Mouse (Mus musculus) embryonic facial prominence, embryonic 15.5 days (tissue): ENCODE data around the gene Shroom3. TPM values are rescaled to one million over a fixed set of nuclear protein-coding genes. Genes with fewer than 3 reads are reported as not detected.

Source experiments
- ATAC-seq: fragments of 200-750 bp; cut with Nextera tagmentation; 2 replicates; pipeline ENCODE4 v1.8.0; 2017; ENCODE audit warnings: low read depth, moderate TSS enrichment; ENCODE audit not compliant: insufficient number of reproducible peaks, low FRiP score, low TSS enrichment
- H3K27ac ChIP-seq: fragments of 300-500 bp; sonication (generic); replicated peaks from 2 replicates; pipeline ENCODE4 v1.5.1; 2015; ENCODE audit warnings: mild to moderate bottlenecking, inconsistent platforms
- H3K27me3 ChIP-seq: fragments of 300-500 bp; sonication (generic); 2 replicates; pipeline ENCODE4 v1.6.1; 2015; ENCODE audit warnings: inconsistent platforms
- H3K36me3 ChIP-seq: fragments of 300-500 bp; sonication (generic); 2 replicates; pipeline ENCODE4 v1.6.1; 2015; ENCODE audit warnings: mild to moderate bottlenecking, inconsistent platforms
- H3K4me1 ChIP-seq: fragments of 300-500 bp; sonication (generic); 2 replicates; pipeline ENCODE4 v1.6.1; 2015; ENCODE audit warnings: inconsistent platforms
- H3K4me2 ChIP-seq: fragments of 300-500 bp; sonication (generic); replicated peaks from 2 replicates; pipeline ENCODE4 v1.6.1; 2015; ENCODE audit warnings: mild to moderate bottlenecking, inconsistent platforms
- H3K4me3 ChIP-seq: fragments of 300-500 bp; sonication (generic); replicated peaks from 2 replicates; pipeline ENCODE4 v1.5.1; 2015; ENCODE audit warnings: mild to moderate bottlenecking, inconsistent platforms
- H3K9ac ChIP-seq: fragments of 300-500 bp; sonication (generic); 2 replicates; pipeline ENCODE4 v1.6.1; 2015; ENCODE audit warnings: inconsistent platforms
- H3K9me3 ChIP-seq: fragments of 300-500 bp; sonication (generic); replicated peaks from 2 replicates; pipeline ENCODE4 v1.6.1; 2016; ENCODE audit warnings: inconsistent platforms
- WGBS: fragments of 180-500 bp; shearing (Covaris S2); methylation state at CpG from one replicate; pipeline ENCODE4 v1.1.7; 2015; 5-methylcytosine and 5-hydroxymethylcytosine counted together
- polyA plus RNA-seq: library from polyadenylated mRNA; unstranded; fragments of >200 nt; fragmentation: Nextera tagmentation; extraction: Ambion mirVana; gene quantifications from 2 replicates; pipeline ENCODE4 v1.2.1, GENCODE M21; 2015

Gene Shroom3
- polyA plus RNA-seq, 1 experiment from 2014 or later, result 3.9 TPM

DNA sequence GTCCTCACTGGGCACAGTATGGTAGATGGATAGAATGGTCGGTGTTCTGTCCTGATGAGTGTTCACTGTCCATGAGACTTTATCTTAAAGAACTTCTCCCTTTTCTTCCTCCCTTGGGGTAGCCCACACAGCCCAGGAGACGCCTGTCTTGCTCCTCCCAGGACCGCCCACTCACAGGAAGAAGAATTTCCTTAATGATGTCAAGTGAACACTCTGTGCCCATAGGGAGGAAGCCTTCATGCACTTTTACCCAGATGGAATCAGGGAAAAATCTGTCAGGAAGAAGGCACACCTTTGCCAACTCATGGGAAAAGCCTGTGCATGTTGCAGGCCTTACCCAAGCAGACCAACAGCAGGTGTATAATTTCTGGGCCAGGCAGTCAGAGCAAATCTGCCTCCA, 174.9 kb downstream of the Shroom3 start:
- H3K4me1 ChIP-seq, result peaks cover 14% of the 10 kb centered on the region
- no peak overlapping the region for H3K4me2 ChIP-seq
- 77% methylated on average over 3 of the region's 3 CpGs for WGBS
- H3K27me3 ChIP-seq, result no peaks in the 10 kb centered on the region
- ATAC-seq, result no peak
- H3K4me3 ChIP-seq, result no peak overlapping the region
- no peak overlapping the region for H3K9ac ChIP-seq
- H3K9me3 ChIP-seq, result no peaks in the 10 kb centered on the region
- no peak overlapping the region for H3K27ac ChIP-seq
- no peaks in the 10 kb centered on the region for H3K36me3 ChIP-seq

- WGBS, result 91% methylated on average over 4 of the region's 4 CpGs
- H3K9me3 ChIP-seq, result no peaks in the 10 kb centered on the region
- no peak overlapping the region for H3K9ac ChIP-seq
- H3K4me3 ChIP-seq, result no peak overlapping the region
- no peak for ATAC-seq
- H3K27me3 ChIP-seq, result no peaks in the 10 kb centered on the region
- H3K4me1 ChIP-seq, result peaks cover 14% of the 10 kb centered on the region
- no peaks in the 10 kb centered on the region for H3K36me3 ChIP-seq
- H3K4me2 ChIP-seq, result no peak overlapping the region
- H3K27ac ChIP-seq, result no peak overlapping the region
These were observed 175.3 kb downstream of the Shroom3 start for GRCm38 (mm10) chr5:92858576-92858975.

GRCm38 (mm10) chr5:92861416-92862112, 178.3 kb downstream of the Shroom3 start:
- WGBS, result 77% methylated on average over 10 of the region's 10 CpGs
- no peak overlapping the region for H3K4me2 ChIP-seq
- ATAC-seq, result no peak
- H3K9ac ChIP-seq, result no peak overlapping the region
- no peaks in the 10 kb centered on the region for H3K27me3 ChIP-seq
- no peaks in the 10 kb centered on the region for H3K9me3 ChIP-seq
- no peaks in the 10 kb centered on the region for H3K36me3 ChIP-seq
- H3K4me3 ChIP-seq, result no peak overlapping the region
- H3K4me1 ChIP-seq, result peaks cover 7% of the 10 kb centered on the region
- H3K27ac ChIP-seq, result no peak overlapping the region

DNA sequence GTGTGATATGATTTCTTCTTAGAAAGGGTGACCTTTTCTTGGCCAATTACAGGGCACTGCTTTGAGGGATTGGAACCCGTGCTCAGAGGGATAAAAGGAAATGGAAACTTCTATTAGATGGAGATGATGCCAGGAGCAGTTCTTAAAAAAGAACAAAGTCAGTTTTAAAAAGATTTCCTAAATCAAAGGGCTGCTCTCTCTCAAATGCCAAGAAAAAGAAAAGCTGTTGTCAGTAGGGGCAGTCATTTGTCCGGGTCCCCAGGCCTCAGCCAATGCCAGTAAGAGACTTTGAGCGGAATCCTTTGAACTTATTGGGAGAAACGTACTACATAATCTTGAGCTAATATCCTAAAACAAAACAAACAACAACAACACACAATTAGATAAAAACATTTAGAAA, 181.9 kb downstream of the Shroom3 start:
- Histone ChIP-seq H3K4me2 (no peak overlapping the region), H3K9me3 (no peaks in the 10 kb centered on the region), H3K27ac (no peak overlapping the region), H3K36me3 (no peaks in the 10 kb centered on the region), H3K4me1 (no peaks in the 10 kb centered on the region), H3K27me3 (no peaks in the 10 kb centered on the region), H3K9ac (no peak overlapping the region), H3K4me3 (no peak overlapping the region)
- ATAC-seq, result no peak
- 61% methylated on average over 4 of the region's 4 CpGs for WGBS

DNA sequence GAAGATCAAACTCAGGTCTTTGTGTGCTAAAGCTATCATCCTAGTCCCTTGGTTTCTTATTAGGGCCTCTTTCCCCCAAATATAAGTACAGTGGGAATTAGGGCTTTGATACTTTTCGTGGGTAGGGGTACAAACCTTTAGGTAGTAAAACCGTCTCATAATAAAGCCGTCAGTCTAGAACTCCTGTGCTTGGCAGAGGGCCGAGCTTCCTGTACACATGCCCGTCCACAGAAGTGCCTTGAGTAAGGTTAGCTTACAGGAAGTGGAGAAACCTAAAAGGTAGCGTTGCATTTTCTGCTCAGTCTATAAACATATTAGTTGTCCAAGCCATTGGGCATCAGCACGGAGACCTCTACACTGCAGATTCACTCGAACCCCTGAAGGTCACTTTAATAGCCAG, 183.3 kb downstream of the Shroom3 start:
- no peaks in the 10 kb centered on the region for H3K27me3 ChIP-seq
- no peak overlapping the region for H3K4me3 ChIP-seq
- H3K9me3 ChIP-seq, result no peaks in the 10 kb centered on the region
- no peaks in the 10 kb centered on the region for H3K4me1 ChIP-seq
- no peaks in the 10 kb centered on the region for H3K36me3 ChIP-seq
- 81% methylated on average over 8 of the region's 8 CpGs for WGBS
- H3K4me2 ChIP-seq, result no peak overlapping the region
- H3K27ac ChIP-seq, result no peak overlapping the region
- ATAC-seq, result no peak
- H3K9ac ChIP-seq, result no peak overlapping the region

DNA sequence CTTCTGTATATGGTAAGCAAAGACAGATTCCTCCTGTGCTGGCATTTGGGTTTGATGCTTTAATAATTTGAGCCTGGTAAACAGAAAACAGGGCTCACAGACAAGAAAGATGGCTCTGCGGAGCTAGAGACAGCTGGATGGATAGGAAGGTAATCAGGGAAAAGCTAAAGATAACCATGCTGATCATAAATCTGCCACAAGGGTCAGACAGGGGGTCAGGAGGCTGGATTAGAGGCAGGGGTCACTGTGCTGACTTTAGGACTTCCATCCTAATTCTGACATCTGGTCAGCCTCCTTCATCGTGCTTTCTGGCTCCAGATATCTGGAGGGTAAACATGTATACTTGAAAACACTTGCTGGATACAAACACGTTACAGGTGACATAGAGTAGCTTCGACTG, 184.0 kb downstream of the Shroom3 start:
- no peak overlapping the region for H3K4me3 ChIP-seq
- H3K9me3 ChIP-seq, result no peaks in the 10 kb centered on the region
- no peak overlapping the region for H3K27ac ChIP-seq
- H3K4me2 ChIP-seq, result no peak overlapping the region
- no peaks in the 10 kb centered on the region for H3K36me3 ChIP-seq
- no peaks in the 10 kb centered on the region for H3K4me1 ChIP-seq
- H3K27me3 ChIP-seq, result no peaks in the 10 kb centered on the region
- H3K9ac ChIP-seq, result no peak overlapping the region
- no peak for ATAC-seq
- WGBS, result 68% methylated on average over 4 of the region's 4 CpGs

DNA sequence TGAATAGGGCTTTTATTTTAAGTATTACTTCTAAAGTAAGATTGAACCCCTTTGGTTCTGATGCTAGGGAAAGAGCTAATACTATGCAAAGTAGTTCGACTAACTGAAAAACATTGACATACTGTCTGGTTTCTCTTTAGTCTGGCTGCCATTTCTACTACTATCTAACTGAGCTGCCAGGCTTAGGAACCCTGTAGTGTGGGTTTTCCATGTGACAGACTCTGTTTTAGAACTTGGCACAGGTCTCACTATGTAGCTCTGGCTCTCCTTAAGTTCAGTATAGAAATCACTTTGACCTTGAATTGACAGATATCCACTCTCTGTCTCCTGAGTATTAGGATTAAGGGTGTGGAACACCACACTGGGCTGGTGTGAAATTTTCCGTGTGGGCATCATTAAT, 185.0 kb downstream of the Shroom3 start:
- 62% methylated on average over 2 of the region's 2 CpGs for WGBS
- Histone ChIP-seq H3K4me2 (no peak overlapping the region), H3K27ac (no peak overlapping the region), H3K27me3 (no peaks in the 10 kb centered on the region), H3K36me3 (no peaks in the 10 kb centered on the region), H3K9ac (no peak overlapping the region), H3K9me3 (no peaks in the 10 kb centered on the region), H3K4me1 (no peaks in the 10 kb centered on the region), H3K4me3 (no peak overlapping the region)
- ATAC-seq, result no peak

DNA sequence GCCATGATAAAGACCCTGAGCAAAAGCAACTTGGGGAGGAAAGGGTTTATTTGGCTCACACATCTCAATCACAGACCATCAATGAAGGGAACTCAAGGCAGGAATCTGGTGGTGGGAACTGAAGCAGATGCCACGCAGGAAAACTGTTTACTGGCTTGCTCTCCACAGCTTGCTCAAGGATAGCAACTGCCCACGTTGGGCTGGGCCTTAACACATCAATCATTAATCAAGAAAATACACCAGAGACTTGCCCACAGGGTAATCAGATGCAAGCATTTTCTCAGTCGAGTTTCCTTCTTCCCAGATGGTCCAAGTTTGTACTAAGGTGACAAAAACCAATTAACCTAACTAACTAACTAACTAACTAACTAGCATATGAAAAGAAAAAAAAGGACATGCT, 187.8 kb downstream of the Shroom3 start:
- ATAC-seq, result no peak
- 24% methylated on average over 3 of the region's 3 CpGs for WGBS
- no peaks in the 10 kb centered on the region for H3K36me3 ChIP-seq

DNA sequence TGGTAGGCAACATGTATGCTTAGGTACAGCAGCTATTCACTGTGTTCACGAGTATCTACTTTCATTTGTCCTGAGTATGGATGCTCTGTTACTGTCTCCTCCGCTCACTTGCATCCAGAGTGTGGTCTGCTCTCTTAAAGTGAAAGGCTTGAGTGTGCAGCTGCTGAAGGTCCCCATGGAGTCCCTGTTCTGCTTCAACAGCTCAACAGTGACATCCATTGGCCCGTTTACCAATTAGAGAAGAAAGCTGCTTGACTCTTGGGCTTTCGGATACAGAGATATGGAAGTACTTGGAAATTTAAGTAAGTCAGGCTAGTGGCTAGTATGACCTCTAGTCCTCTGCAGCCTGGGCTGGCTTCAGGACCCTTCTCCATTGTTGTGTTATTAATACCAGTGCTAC, 188.9 kb downstream of the Shroom3 start:
- Histone ChIP-seq H3K36me3 (no peaks in the 10 kb centered on the region), H3K27ac (no peak overlapping the region), H3K4me2 (no peak overlapping the region), H3K9ac (no peak overlapping the region), H3K27me3 (no peaks in the 10 kb centered on the region), H3K9me3 (no peaks in the 10 kb centered on the region), H3K4me1 (no peaks in the 10 kb centered on the region), H3K4me3 (no peak overlapping the region)
- WGBS, result 64% methylated on average over 4 of the region's 4 CpGs
- ATAC-seq, result no peak

More for the DNA sequence above, 187.8 kb downstream of the Shroom3 start:
- Histone ChIP-seq H3K9me3 (no peaks in the 10 kb centered on the region), H3K4me3 (no peak overlapping the region), H3K27me3 (no peaks in the 10 kb centered on the region), H3K27ac (no peak overlapping the region), H3K4me1 (no peaks in the 10 kb centered on the region), H3K9ac (no peak overlapping the region), H3K4me2 (no peak overlapping the region)

DNA sequence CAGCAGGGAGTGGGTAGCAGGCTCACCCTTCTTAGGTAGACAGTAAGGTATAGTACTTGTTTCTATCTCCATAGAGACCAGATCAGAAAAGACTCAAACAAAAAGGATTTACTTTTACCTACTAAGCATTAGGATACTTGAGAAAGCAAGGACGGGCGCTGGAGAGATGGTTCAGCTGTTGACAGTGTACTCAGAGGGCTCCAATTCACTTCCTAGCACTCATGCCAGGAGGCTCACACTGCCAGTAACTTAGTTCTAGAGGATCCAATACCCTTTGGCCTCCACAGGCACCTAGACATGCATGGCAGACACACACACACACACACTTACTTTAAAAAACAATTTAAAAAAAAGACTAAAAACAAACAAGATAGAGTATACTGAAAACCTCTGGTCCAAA, 189.8 kb downstream of the Shroom3 start:
- WGBS, result 67% methylated on average over 2 of the region's 2 CpGs
- H3K9ac ChIP-seq, result no peak overlapping the region
- no peaks in the 10 kb centered on the region for H3K36me3 ChIP-seq
- H3K4me1 ChIP-seq, result no peaks in the 10 kb centered on the region
- no peak for ATAC-seq
- H3K27ac ChIP-seq, result no peak overlapping the region
- no peak overlapping the region for H3K4me2 ChIP-seq
- no peaks in the 10 kb centered on the region for H3K9me3 ChIP-seq
- H3K27me3 ChIP-seq, result no peaks in the 10 kb centered on the region
- no peak overlapping the region for H3K4me3 ChIP-seq

DNA sequence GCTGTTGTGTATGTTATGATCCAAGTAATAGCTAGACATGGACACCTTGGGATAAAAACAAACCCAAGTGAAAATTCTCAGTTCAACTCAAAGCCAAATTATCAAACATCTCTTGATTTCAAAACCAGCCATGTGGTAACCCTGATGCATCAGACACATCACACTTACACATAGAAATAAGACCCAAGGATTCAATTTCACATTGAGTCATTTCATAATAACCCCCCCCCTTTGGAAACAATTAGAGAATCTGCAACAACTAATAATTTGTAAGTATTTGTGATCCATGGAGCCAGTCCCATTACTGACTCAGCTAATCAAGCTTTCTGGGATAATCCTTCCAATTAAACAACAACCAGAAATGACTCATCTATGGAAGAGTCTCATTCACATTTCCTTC, 190.3 kb downstream of the Shroom3 start:
- Histone ChIP-seq H3K27me3 (no peaks in the 10 kb centered on the region), H3K36me3 (no peaks in the 10 kb centered on the region), H3K4me2 (no peak overlapping the region), H3K4me1 (no peaks in the 10 kb centered on the region), H3K9me3 (no peaks in the 10 kb centered on the region), H3K4me3 (no peak overlapping the region), H3K27ac (no peak overlapping the region), H3K9ac (no peak overlapping the region)
- ATAC-seq, result no peak

GRCm38 (mm10) chr5:92875836-92876235, 192.6 kb downstream of the Shroom3 start:
- ATAC-seq, result no peak
- Histone ChIP-seq H3K4me2 (no peak overlapping the region), H3K9me3 (no peaks in the 10 kb centered on the region), H3K36me3 (no peaks in the 10 kb centered on the region), H3K27ac (no peak overlapping the region), H3K4me3 (no peak overlapping the region), H3K9ac (no peak overlapping the region), H3K27me3 (no peaks in the 10 kb centered on the region), H3K4me1 (no peaks in the 10 kb centered on the region)
- 94% methylated on average over 10 of the region's 10 CpGs for WGBS
